Mouse (Mus musculus): ENCODE measurements around the gene Smarcc2. TPM values are rescaled to one million over a fixed set of nuclear protein-coding genes. Genes with fewer than 3 reads are reported as not detected.

Smarcc2 gene
- polyA plus RNA-seq, 1 experiment from 2014 or later: 185 TPM

DNA sequence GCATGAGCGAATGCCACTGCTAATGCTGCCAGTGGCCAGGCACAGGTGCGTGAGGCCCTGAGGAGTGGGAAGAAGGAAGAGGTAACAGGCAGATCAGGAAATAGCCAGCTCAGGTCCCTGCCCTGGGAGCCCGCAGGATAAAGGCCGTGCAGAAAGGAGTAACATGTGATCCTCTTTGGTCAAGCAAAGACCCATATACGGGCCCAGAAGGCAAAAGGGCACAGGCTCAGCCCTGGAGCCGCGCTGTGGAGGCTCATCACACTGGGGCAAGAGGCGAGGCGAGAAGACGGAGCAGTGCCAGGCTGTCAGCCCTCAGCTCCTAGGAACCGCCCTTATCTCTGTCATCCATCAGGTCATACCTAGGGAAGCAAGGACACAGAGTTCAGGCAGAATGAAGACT lies 51.3 kb downstream of the Smarcc2 start:
- H3K4me1 ChIP-seq (ENCODE audit: control insufficient read depth, insufficient read depth, low read length): no peaks in the 10 kb centered on the region

DNA sequence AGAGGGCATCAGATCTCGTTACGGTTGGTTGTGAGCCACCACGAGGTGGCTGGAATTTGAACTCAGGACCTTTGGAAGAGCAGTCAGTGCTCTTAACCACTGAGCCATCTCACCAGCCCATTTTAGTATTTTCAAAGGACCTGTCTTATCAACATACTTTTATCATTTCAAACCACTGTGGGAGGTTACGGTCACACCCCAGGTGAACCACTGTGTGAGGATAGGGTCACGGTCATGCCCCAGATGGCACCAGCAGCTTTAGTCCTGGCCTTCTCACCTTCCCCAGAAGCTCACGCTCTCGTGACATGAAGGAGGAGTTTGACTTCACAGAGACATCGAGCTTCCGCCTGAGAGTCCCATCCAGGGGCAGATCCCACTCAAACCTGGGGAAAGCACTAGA lies 52.1 kb downstream of the Smarcc2 start:
- ATAC-seq: no peak
- Histone ChIP-seq H3K9me3 (replicated peaks; ENCODE audit: control insufficient read depth, low read length, poor library complexity, severe bottlenecking) (no peaks in the 10 kb centered on the region), H3K36me3 (ENCODE audit: control insufficient read depth, insufficient read depth, low read length) (peaks cover 7% of the 10 kb centered on the region; the same call in 1 of the 2 replicates), H3K27ac (ENCODE audit: low read length) (no peak overlapping the region), H3K27me3 (ENCODE audit: control insufficient read depth, insufficient read depth, low read depth, low read length) (peaks cover 2% of the 10 kb centered on the region; the same call in 1 of the 2 replicates), H3K4me2 (ENCODE audit: low read length) (no peak overlapping the region), H3K4me3 (ENCODE audit: low read depth, low read length) (no peak overlapping the region), H3K4me1 (ENCODE audit: control insufficient read depth, insufficient read depth, low read length) (no peaks in the 10 kb centered on the region; the same call in 1 of the 2 replicates), H3K9ac (ENCODE audit: low read depth, low read length) (no peak overlapping the region)
- WGBS: 88% methylated on average over 9 of the region's 9 CpGs

More for the DNA sequence above, 51.3 kb downstream of the Smarcc2 start:
- no peak overlapping the region for H3K4me2 ChIP-seq (ENCODE audit: low read length)
- H3K9ac ChIP-seq (ENCODE audit: low read depth, low read length): no peak overlapping the region
- 93% methylated on average over 11 of the region's 11 CpGs for WGBS
- H3K4me3 ChIP-seq (ENCODE audit: low read depth, low read length): no peak overlapping the region
- no peaks in the 10 kb centered on the region for H3K9me3 ChIP-seq (replicated peaks; ENCODE audit: control insufficient read depth, low read length, poor library complexity, severe bottlenecking)
- H3K27ac ChIP-seq (ENCODE audit: low read length): no peak overlapping the region
- ATAC-seq: no peak
- H3K27me3 ChIP-seq (ENCODE audit: control insufficient read depth, insufficient read depth, low read depth, low read length): no peaks in the 10 kb centered on the region
- H3K36me3 ChIP-seq (ENCODE audit: control insufficient read depth, insufficient read depth, low read length): peaks cover 4% of the 10 kb centered on the region; the same call in 1 of the 2 replicates

DNA sequence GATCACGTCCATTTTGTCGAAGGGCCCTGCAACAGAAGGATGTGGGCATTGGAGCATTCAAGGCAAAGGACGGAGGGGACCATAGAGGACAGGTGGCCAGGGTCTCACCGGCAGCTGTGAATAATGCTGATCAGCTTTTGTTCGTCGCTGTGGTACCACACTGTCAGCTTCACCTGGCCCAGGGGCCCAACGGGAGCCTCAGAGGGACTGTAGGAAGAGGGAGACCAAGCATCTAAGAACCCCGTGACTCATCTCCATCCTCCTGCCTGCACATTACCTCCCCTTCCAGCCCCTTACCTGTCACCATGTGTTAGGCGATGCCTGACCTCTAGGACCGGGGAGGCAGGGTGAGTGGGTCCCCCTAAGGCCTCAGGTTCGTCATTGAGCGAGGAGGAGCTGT lies 52.7 kb downstream of the Smarcc2 start:
- Histone ChIP-seq H3K4me3 (ENCODE audit: low read depth, low read length) (no peak overlapping the region), H3K9ac (ENCODE audit: low read depth, low read length) (no peak overlapping the region), H3K9me3 (replicated peaks; ENCODE audit: control insufficient read depth, low read length, poor library complexity, severe bottlenecking) (no peaks in the 10 kb centered on the region), H3K27ac (ENCODE audit: low read length) (no peak overlapping the region), H3K27me3 (ENCODE audit: control insufficient read depth, insufficient read depth, low read depth, low read length) (peaks cover 4% of the 10 kb centered on the region; the same call in 1 of the 2 replicates), H3K4me1 (ENCODE audit: control insufficient read depth, insufficient read depth, low read length) (no peaks in the 10 kb centered on the region; the same call in 1 of the 2 replicates), H3K4me2 (ENCODE audit: low read length) (no peak overlapping the region), H3K36me3 (ENCODE audit: control insufficient read depth, insufficient read depth, low read length) (peaks cover 7% of the 10 kb centered on the region; the same call in 1 of the 2 replicates)
- 89% methylated on average over 12 of the region's 12 CpGs for WGBS
- no peak for ATAC-seq

DNA sequence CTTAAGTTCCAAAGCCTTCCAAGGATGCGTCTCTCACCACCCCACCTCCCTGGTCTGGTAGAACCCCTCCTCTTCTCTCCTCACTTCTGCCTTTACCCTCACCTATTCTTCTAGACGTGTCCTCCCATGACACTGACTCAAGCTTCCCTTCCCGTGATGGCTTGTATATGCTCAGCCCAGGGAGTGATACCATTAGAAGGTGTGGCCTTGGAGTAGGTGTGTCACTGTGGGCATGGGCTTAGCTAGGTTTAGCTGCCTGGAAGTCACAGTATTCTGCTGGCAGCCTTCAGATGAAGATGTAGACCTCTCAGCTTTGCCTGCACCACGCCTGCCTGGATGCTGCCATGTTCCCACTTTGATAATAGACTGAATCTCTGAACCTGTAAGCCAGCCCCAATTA lies 56.0 kb downstream of the Smarcc2 start:
- Histone ChIP-seq H3K9me3 (replicated peaks; ENCODE audit: control insufficient read depth, low read length, poor library complexity, severe bottlenecking) (no peaks in the 10 kb centered on the region), H3K27ac (ENCODE audit: low read length) (no peak overlapping the region), H3K4me3 (ENCODE audit: low read depth, low read length) (no peak overlapping the region), H3K4me1 (ENCODE audit: control insufficient read depth, insufficient read depth, low read length) (no peaks in the 10 kb centered on the region; the same call in 1 of the 2 replicates), H3K27me3 (ENCODE audit: control insufficient read depth, insufficient read depth, low read depth, low read length) (peaks cover 8% of the 10 kb centered on the region; the same call in 1 of the 2 replicates), H3K36me3 (ENCODE audit: control insufficient read depth, insufficient read depth, low read length) (peaks cover 5% of the 10 kb centered on the region; the same call in 1 of the 2 replicates), H3K9ac (ENCODE audit: low read depth, low read length) (no peak overlapping the region), H3K4me2 (ENCODE audit: low read length) (no peak overlapping the region)
- WGBS: 85% methylated on average over 4 of the region's 4 CpGs
- no peak for ATAC-seq

DNA sequence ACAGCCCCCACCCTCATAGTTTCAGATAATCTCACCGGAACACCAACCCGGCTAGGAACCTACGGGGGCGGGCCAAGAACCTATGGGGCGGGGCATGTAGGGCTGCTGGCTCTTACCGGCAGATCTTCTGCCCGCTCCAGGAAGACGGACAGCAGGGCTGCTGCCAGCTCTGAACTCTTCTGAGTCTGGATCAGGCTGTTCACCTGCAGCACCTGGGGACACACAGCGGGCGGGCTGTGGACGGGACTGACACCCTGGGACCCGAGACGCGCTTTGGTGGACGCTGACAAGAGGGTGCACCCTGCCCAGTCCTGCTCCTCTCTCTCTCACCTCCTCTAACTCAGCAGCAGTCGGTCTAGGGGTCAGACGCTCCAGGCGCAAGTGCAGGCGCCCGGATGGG lies 57.0 kb downstream of the Smarcc2 start:
- peaks cover 5% of the 10 kb centered on the region; the same call in 1 of the 2 replicates for H3K36me3 ChIP-seq (ENCODE audit: control insufficient read depth, insufficient read depth, low read length)
- H3K4me2 ChIP-seq (ENCODE audit: low read length): 0 out of 2 replicates have a peak overlapping the region, but pooled peaks have one; percentile 4
- H3K4me1 ChIP-seq (ENCODE audit: control insufficient read depth, insufficient read depth, low read length): no peaks in the 10 kb centered on the region; the same call in 1 of the 2 replicates
- no peak overlapping the region for H3K27ac ChIP-seq (ENCODE audit: low read length)
- 0 out of 2 replicates have a peak, but pooled peaks have one; percentile 22 for ATAC-seq
- H3K4me3 ChIP-seq (ENCODE audit: low read depth, low read length): no peak overlapping the region
- H3K27me3 ChIP-seq (ENCODE audit: control insufficient read depth, insufficient read depth, low read depth, low read length): peaks cover 8% of the 10 kb centered on the region; the same call in 1 of the 2 replicates
- WGBS: 20% methylated on average over 20 of the region's 20 CpGs
- H3K9me3 ChIP-seq (replicated peaks; ENCODE audit: control insufficient read depth, low read length, poor library complexity, severe bottlenecking): no peaks in the 10 kb centered on the region
- no peak overlapping the region for H3K9ac ChIP-seq (ENCODE audit: low read depth, low read length)

DNA sequence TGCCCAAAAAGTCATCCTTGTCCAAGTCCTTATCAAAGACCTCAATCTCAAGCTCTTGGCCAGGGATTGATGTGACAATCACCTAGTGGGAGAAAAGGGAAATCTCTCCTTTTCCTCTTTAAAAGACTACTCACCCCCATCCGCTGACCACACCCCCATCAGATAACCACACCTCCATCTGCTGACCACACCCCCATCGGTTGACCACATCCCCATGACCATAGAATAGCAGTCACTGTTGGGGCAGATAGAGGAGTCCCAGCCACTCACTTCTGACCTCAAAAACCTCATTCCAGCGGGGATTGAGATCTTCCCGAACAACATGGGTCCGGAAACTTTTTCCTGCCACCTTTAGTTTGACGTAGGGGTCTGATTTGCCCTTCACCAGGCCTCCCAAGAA lies 57.6 kb downstream of the Smarcc2 start:
- no peaks in the 10 kb centered on the region; the same call in 1 of the 2 replicates for H3K4me1 ChIP-seq (ENCODE audit: control insufficient read depth, insufficient read depth, low read length)
- WGBS: 23% methylated on average over 6 of the region's 6 CpGs

DNA sequence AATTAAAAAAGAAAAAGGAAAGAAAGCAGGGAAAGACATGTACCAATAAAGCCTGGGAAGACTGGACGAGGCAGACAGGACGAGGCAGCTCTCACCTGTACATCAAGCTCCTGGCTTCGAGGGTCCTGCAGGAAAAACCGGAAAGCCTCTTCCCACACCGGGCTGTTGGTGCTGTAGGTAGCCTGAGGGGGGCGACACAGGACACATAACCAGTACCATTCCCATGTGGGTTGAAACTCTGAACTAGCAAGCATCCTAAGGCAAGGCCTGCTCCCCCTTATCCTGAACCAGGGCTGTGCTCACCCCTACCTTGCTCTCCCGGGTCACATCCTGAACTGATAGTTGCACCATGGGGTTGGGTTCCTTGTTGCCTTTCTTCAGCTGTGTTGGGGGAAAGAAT lies 59.8 kb downstream of the Smarcc2 start:
- no peak overlapping the region for H3K4me3 ChIP-seq (ENCODE audit: low read depth, low read length)
- peaks cover 8% of the 10 kb centered on the region; the same call in 1 of the 2 replicates for H3K27me3 ChIP-seq (ENCODE audit: control insufficient read depth, insufficient read depth, low read depth, low read length)
- H3K36me3 ChIP-seq (ENCODE audit: control insufficient read depth, insufficient read depth, low read length): peaks cover 5% of the 10 kb centered on the region; the same call in 1 of the 2 replicates
- ATAC-seq: no peak
- H3K4me2 ChIP-seq (ENCODE audit: low read length): no peak overlapping the region
- H3K27ac ChIP-seq (ENCODE audit: low read length): no peak overlapping the region
- 73% methylated on average over 7 of the region's 7 CpGs for WGBS
- H3K4me1 ChIP-seq (ENCODE audit: control insufficient read depth, insufficient read depth, low read length): no peaks in the 10 kb centered on the region; the same call in 1 of the 2 replicates
- no peak overlapping the region for H3K9ac ChIP-seq (ENCODE audit: low read depth, low read length)
- no peaks in the 10 kb centered on the region for H3K9me3 ChIP-seq (replicated peaks; ENCODE audit: control insufficient read depth, low read length, poor library complexity, severe bottlenecking)

More for the DNA sequence above, 57.6 kb downstream of the Smarcc2 start:
- Histone ChIP-seq H3K4me2 (ENCODE audit: low read length) (no peak overlapping the region), H3K4me3 (ENCODE audit: low read depth, low read length) (no peak overlapping the region), H3K27ac (ENCODE audit: low read length) (no peak overlapping the region), H3K27me3 (ENCODE audit: control insufficient read depth, insufficient read depth, low read depth, low read length) (peaks cover 8% of the 10 kb centered on the region; the same call in 1 of the 2 replicates), H3K36me3 (ENCODE audit: control insufficient read depth, insufficient read depth, low read length) (peaks cover 5% of the 10 kb centered on the region; the same call in 1 of the 2 replicates), H3K9ac (ENCODE audit: low read depth, low read length) (no peak overlapping the region), H3K9me3 (replicated peaks; ENCODE audit: control insufficient read depth, low read length, poor library complexity, severe bottlenecking) (no peaks in the 10 kb centered on the region)
- ATAC-seq: no peak

DNA sequence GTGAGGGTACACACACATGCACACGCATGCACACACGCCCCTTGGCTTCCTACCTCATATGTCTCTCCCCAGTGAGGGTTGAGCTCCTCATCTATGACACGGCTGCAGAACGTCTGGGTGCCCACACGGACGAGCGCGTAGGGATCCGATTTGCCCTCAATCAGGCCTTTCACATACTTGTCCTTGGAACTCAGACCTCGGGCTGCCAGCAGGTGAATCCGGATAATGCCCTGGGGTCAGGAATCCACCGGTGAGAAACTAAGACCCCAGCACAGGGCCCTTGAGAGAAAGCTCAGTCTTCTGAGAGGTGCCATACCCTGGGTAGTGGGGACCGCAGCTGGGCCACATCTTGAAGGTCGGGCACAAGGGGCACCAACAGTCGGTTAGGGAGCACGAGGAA lies 61.5 kb downstream of the Smarcc2 start:
- ATAC-seq: no peak
- H3K9ac ChIP-seq (ENCODE audit: low read depth, low read length): no peak overlapping the region

DNA sequence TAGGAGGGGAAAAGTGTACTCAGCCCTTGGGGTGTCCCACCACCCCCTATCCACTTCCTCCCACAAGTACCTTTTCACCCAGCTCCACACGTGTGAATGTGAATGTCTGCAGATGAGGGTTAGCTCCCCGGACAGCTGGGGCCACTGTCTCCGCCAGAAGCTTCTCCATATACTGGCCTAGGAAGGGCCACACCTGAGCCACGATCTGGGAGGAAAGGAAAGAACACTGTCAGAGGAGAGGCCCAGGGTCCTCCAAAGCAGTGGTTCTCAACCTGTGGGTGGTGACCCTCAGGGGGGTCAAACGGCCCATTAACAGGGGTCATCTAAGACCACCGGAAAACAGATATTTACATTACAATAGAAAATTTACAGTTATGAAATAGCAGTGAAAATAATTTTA lies 63.3 kb downstream of the Smarcc2 start:
- WGBS: 77% methylated on average over 6 of the region's 6 CpGs
- H3K4me2 ChIP-seq (ENCODE audit: low read length): no peak overlapping the region
- peaks cover 2% of the 10 kb centered on the region for H3K27me3 ChIP-seq (ENCODE audit: control insufficient read depth, insufficient read depth, low read depth, low read length)
- H3K9me3 ChIP-seq (replicated peaks; ENCODE audit: control insufficient read depth, low read length, poor library complexity, severe bottlenecking): no peaks in the 10 kb centered on the region
- no peak for ATAC-seq
- H3K9ac ChIP-seq (ENCODE audit: low read depth, low read length): no peak overlapping the region
- peaks cover 9% of the 10 kb centered on the region; the same call in 1 of the 2 replicates for H3K4me1 ChIP-seq (ENCODE audit: control insufficient read depth, insufficient read depth, low read length)
- H3K36me3 ChIP-seq (ENCODE audit: control insufficient read depth, insufficient read depth, low read length): peaks cover 2% of the 10 kb centered on the region; the same call in 1 of the 2 replicates
- no peak overlapping the region for H3K27ac ChIP-seq (ENCODE audit: low read length)
- no peak overlapping the region for H3K4me3 ChIP-seq (ENCODE audit: low read depth, low read length)

More for the DNA sequence above, 61.5 kb downstream of the Smarcc2 start:
- Histone ChIP-seq H3K36me3 (ENCODE audit: control insufficient read depth, insufficient read depth, low read length) (peaks cover 2% of the 10 kb centered on the region; the same call in 1 of the 2 replicates), H3K27me3 (ENCODE audit: control insufficient read depth, insufficient read depth, low read depth, low read length) (peaks cover 8% of the 10 kb centered on the region), H3K4me1 (ENCODE audit: control insufficient read depth, insufficient read depth, low read length) (peaks cover 5% of the 10 kb centered on the region; the same call in 1 of the 2 replicates), H3K9me3 (replicated peaks; ENCODE audit: control insufficient read depth, low read length, poor library complexity, severe bottlenecking) (no peaks in the 10 kb centered on the region), H3K4me2 (ENCODE audit: low read length) (no peak overlapping the region), H3K27ac (ENCODE audit: low read length) (no peak overlapping the region), H3K4me3 (ENCODE audit: low read depth, low read length) (no peak overlapping the region)
- WGBS: 91% methylated on average over 16 of the region's 16 CpGs
